Mouse (Mus musculus) neural tube, embryonic 13.5 days (tissue): Measurements from ENCODE around the gene Tcf12. TPM values are rescaled to one million over a fixed set of nuclear protein-coding genes. Genes with fewer than 3 reads are reported as not detected.
A peak's percentile ranks its signal among the peaks of the same experiment; 100 is the strongest.

ENCODE experiments used
- ATAC-seq: fragments of 200-750 bp; cut with Nextera tagmentation; 2 replicates; pipeline ENCODE4 v1.8.0; 2017; ENCODE audit warnings: low read depth, mild to moderate bottlenecking, moderate TSS enrichment, moderate library complexity
- H3K27ac ChIP-seq: fragments of 300-500 bp; sonication (generic); replicated peaks from 2 replicates; pipeline ENCODE4 v1.5.1; 2015; ENCODE audit warnings: moderate library complexity, mild to moderate bottlenecking, inconsistent platforms
- H3K27me3 ChIP-seq: fragments of 300-500 bp; sonication (generic); 2 replicates; pipeline ENCODE4 v1.6.1; 2015; ENCODE audit warnings: mild to moderate bottlenecking, inconsistent platforms
- H3K36me3 ChIP-seq: fragments of 300-500 bp; sonication (generic); 2 replicates; pipeline ENCODE4 v1.6.1; 2015; ENCODE audit warnings: mild to moderate bottlenecking, inconsistent platforms
- H3K4me1 ChIP-seq: fragments of 300-500 bp; sonication (generic); replicated peaks from 2 replicates; pipeline ENCODE4 v1.6.1; 2015; ENCODE audit warnings: inconsistent platforms
- H3K4me2 ChIP-seq: fragments of 300-500 bp; sonication (generic); 2 replicates; pipeline ENCODE4 v1.6.1; 2015; ENCODE audit warnings: inconsistent platforms, mild to moderate bottlenecking, moderate library complexity
- H3K4me3 ChIP-seq: fragments of 300-500 bp; sonication (generic); 2 replicates; pipeline ENCODE4 v1.5.1; 2015; ENCODE audit warnings: mild to moderate bottlenecking, inconsistent platforms
- H3K9ac ChIP-seq: fragments of 300-500 bp; sonication (generic); 2 replicates; pipeline ENCODE4 v1.6.1; 2015; ENCODE audit warnings: moderate library complexity, mild to moderate bottlenecking, inconsistent platforms
- H3K9me3 ChIP-seq: fragments of 300-500 bp; sonication (generic); 2 replicates; pipeline ENCODE4 v1.6.1; 2016; ENCODE audit warnings: inconsistent platforms
- WGBS: fragments of 180-500 bp; shearing (Covaris S2); methylation state at CpG from one replicate; pipeline ENCODE4 v1.1.7; 2015; 5-methylcytosine and 5-hydroxymethylcytosine counted together
- polyA plus RNA-seq: library from polyadenylated mRNA; unstranded; fragments of >200 nt; fragmentation: Nextera tagmentation; extraction: Ambion mirVana; gene quantifications from 2 replicates; pipeline ENCODE4 v1.2.1, GENCODE M21; 2015

The Tcf12 gene
- polyA plus RNA-seq, 1 experiment from 2014 or later: 120 TPM

DNA sequence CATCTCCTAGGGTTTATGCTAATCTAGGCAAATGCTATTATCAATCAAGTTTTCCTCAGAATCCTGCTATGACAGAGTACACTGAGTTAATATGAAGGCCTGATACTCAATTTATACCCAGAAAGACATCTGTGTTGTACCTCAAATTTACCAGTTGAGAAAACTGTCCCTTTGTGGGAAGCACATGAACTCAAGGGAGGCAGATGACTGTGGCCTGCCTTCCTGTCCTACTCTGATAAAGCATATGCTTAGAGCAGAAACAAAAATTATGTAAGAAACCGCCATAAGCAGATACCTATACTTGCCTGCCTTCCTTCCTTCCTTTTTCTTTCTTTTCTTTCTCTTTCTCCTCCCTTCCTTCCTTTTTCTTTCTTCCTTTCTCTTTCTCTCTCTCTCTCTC is 261.4 kb downstream of the Tcf12 start:
- Histone ChIP-seq H3K9ac (no peak overlapping the region), H3K27me3 (no peaks in the 10 kb centered on the region), H3K4me3 (no peak overlapping the region), H3K9me3 (no peaks in the 10 kb centered on the region), H3K4me2 (no peak overlapping the region), H3K27ac (no peak overlapping the region), H3K36me3 (peaks cover 84% of the 10 kb centered on the region), H3K4me1 (no peaks in the 10 kb centered on the region)
- 100% methylated on average over 1 of the region's 1 CpGs for WGBS
- no peak for ATAC-seq

DNA sequence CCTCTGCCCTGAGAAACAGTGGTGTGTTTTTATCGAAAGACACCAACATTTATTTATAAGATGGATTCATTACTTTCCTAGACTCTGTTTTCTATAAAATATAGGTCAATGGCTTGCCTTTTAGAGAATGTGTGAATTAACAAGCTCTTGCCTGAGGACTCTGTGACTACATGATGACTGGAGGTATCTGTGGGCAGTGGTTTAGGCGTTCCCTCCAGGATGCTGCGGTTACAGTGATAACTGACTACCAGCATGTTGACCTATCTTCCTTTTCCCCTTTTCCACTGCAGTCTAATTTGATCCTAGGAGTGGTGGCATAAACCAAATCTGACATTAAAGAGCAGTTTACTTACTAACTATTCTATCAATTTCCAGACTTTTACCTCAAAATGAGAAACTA is 263.3 kb downstream of the Tcf12 start:
- no peak for ATAC-seq
- H3K27me3 ChIP-seq: no peaks in the 10 kb centered on the region
- no peaks in the 10 kb centered on the region for H3K9me3 ChIP-seq
- H3K4me3 ChIP-seq: no peak overlapping the region
- H3K27ac ChIP-seq: no peak overlapping the region
- no peak overlapping the region for H3K9ac ChIP-seq
- H3K4me2 ChIP-seq: no peak overlapping the region
- peaks cover 79% of the 10 kb centered on the region for H3K36me3 ChIP-seq
- WGBS: 96% methylated on average over 3 of the region's 3 CpGs
- no peaks in the 10 kb centered on the region for H3K4me1 ChIP-seq

DNA sequence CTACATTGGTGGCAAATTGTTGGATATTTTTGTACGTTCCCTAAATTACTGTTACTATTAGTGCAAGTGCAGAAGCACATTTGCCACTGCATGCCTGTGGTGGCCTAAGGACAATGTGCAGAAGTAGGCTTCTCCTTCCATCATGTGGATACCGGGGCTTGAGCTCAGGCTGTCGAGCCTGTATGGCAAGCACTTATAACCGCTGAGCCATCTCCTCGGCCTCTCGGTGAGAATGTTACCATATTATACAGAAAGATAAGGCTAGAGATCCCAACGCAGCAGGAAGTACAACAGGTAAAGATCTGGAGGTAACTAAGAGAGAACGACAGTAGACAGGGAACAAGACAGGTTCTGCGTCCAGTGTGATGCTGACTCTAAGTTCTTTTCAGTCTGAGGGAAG is 263.8 kb downstream of the Tcf12 start:
- no peak overlapping the region for H3K4me2 ChIP-seq
- no peaks in the 10 kb centered on the region for H3K9me3 ChIP-seq
- 97% methylated on average over 9 of the region's 9 CpGs for WGBS
- no peak overlapping the region for H3K4me3 ChIP-seq
- H3K4me1 ChIP-seq: no peaks in the 10 kb centered on the region
- H3K27ac ChIP-seq: no peak overlapping the region
- ATAC-seq: no peak
- H3K27me3 ChIP-seq: no peaks in the 10 kb centered on the region
- H3K36me3 ChIP-seq: peaks cover 79% of the 10 kb centered on the region
- no peak overlapping the region for H3K9ac ChIP-seq

DNA sequence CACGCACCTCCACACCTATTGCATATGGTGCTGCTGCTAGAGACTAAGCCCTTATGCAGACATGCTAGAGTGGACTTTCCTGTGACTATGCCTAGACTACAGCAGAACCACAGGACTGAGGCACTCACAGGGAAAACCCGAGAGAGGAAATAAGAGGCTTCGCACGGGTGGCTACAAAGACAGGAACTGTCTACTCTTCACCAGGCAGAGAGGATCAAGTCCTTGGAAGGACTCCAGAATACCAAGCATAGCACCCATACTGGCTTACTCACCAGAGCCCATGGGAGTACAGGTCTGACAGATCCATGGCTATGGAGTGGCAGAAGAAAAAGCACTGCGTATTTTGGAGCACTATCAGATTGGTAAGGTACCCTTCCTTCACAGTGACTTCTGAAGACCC is 269.8 kb downstream of the Tcf12 start:
- WGBS: 89% methylated on average over 5 of the region's 5 CpGs
- peaks cover 47% of the 10 kb centered on the region for H3K36me3 ChIP-seq

DNA sequence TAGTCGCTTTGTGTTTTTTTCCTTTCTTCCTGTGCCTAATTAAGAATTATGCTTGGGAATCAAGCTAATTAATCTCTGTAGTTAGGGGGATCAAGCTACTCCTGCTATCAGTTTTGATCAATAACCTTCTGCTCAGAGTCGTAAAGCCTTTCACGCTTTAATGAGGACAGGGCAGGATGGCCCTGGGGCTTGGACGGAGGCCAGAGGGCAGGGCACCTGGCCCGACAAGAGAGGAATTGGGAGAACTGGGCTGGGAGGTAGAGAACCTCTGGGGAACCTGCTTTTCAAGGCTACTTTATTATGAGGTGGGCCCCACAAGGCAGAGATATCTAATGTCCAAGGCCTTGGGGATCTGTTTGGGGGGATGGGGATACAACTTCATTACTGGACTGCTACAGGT is 274.3 kb downstream of the Tcf12 start:
- ATAC-seq: no peak
- Histone ChIP-seq H3K4me3 (no peak overlapping the region), H3K27ac (0 out of 2 replicates have a peak overlapping the region, but pooled peaks have one; percentile 9), H3K9me3 (no peaks in the 10 kb centered on the region), H3K36me3 (peaks cover 8% of the 10 kb centered on the region), H3K4me1 (peaks cover 34% of the 10 kb centered on the region), H3K4me2 (no peak overlapping the region), H3K9ac (no peak overlapping the region), H3K27me3 (no peaks in the 10 kb centered on the region)
- 24% methylated on average over 5 of the region's 5 CpGs for WGBS

More for the DNA sequence above, 269.8 kb downstream of the Tcf12 start:
- Histone ChIP-seq H3K9me3 (no peaks in the 10 kb centered on the region), H3K27ac (0 out of 2 replicates have a peak overlapping the region, but pooled peaks have one; percentile 9), H3K27me3 (no peaks in the 10 kb centered on the region), H3K4me3 (no peak overlapping the region), H3K9ac (no peak overlapping the region), H3K4me1 (peaks cover 12% of the 10 kb centered on the region), H3K4me2 (no peak overlapping the region)
- no peak for ATAC-seq

DNA sequence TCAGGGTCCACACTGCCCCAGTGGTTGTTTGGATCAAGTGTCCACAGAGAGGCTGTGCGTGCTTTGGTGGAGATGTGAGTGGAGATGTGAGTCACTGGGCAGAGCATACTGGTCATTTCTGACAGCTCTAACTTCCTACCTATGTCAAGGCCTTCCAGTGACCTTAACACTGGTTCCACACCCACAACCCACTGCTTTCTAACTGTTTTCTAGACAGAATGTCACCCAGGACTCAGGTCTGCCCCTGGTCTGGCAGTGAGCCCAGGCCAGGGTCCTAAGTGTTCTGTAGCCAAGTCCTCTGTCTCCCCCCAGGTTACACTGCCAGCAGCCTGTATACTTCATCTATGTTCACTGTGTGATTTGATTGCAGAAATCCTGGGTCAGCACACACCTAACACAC is 275.3 kb downstream of the Tcf12 start:
- no peaks in the 10 kb centered on the region for H3K36me3 ChIP-seq
- 100% methylated on average over 1 of the region's 1 CpGs for WGBS
- peaks cover 36% of the 10 kb centered on the region for H3K4me1 ChIP-seq
- H3K27me3 ChIP-seq: no peaks in the 10 kb centered on the region
- H3K9ac ChIP-seq: no peak overlapping the region
- H3K27ac ChIP-seq: no peak overlapping the region
- no peaks in the 10 kb centered on the region for H3K9me3 ChIP-seq
- no peak for ATAC-seq
- no peak overlapping the region for H3K4me2 ChIP-seq
- no peak overlapping the region for H3K4me3 ChIP-seq

DNA sequence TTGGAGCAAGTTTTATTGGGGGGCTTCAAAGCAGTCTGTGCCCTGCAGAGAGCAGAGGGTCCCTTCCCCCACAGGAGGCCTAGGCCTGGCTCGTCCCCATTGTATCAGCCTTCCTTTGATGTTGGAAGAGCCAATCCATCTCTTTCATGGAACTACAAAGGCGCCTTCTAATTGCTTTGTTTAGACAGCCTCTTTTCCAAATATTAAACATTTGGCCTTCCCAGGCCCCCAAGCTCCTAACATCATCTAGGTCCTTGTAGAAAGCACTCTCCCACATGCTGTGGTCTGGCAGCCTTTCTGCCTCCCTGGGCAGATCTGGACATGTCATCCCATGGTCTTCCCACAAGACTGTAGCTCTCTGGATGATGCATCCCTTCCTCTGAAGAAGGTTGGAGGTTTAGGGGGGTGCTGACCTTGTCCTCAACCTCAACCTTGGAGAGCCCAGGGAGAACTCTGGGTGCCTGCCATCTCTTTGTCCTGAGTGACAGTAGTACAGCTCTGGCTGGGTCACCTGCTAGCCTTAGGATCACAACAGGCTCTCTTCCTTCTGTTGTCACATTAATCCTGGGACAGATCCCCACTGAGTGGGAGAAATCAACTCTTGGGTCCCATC is 276.4 kb downstream of the Tcf12 start:
- no peak overlapping the region for H3K4me2 ChIP-seq
- no peak overlapping the region for H3K4me3 ChIP-seq
- H3K27ac ChIP-seq: peak overlapping the region; percentile 33; the same call in 1 of the 2 replicates
- H3K9ac ChIP-seq: no peak overlapping the region
- no peaks in the 10 kb centered on the region for H3K36me3 ChIP-seq
- H3K4me1 ChIP-seq: peaks cover 36% of the 10 kb centered on the region
- H3K27me3 ChIP-seq: no peaks in the 10 kb centered on the region
- WGBS: 3% methylated on average over 2 of the region's 2 CpGs
- no peaks in the 10 kb centered on the region for H3K9me3 ChIP-seq
- ATAC-seq: no peak; the same call in 1 of the 2 replicates

DNA sequence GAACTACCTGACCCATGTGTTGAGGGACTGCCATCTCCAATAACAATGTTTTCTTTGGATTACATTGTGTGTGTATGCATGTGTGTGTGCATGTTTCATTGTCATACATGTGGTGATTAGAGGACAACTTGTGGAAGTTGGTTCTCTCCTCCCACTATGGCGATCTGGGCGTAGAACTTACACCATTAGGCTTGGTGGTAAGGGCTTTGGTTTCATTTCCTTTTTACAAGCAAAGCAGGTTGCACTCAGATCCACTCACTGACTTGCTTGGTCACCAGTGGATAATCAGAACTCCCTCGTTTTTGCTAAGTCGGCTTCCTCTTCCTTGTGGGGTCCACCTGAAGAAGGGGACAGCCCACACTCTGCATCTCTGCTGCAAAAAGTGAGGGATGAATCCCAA is 277.0 kb downstream of the Tcf12 start:
- Histone ChIP-seq H3K9me3 (no peaks in the 10 kb centered on the region), H3K9ac (no peak overlapping the region), H3K27me3 (no peaks in the 10 kb centered on the region), H3K4me3 (no peak overlapping the region), H3K4me2 (no peak overlapping the region), H3K4me1 (peaks cover 36% of the 10 kb centered on the region), H3K27ac (no peak overlapping the region), H3K36me3 (no peaks in the 10 kb centered on the region)
- WGBS: 38% methylated on average over 4 of the region's 4 CpGs
- ATAC-seq: no peak

DNA sequence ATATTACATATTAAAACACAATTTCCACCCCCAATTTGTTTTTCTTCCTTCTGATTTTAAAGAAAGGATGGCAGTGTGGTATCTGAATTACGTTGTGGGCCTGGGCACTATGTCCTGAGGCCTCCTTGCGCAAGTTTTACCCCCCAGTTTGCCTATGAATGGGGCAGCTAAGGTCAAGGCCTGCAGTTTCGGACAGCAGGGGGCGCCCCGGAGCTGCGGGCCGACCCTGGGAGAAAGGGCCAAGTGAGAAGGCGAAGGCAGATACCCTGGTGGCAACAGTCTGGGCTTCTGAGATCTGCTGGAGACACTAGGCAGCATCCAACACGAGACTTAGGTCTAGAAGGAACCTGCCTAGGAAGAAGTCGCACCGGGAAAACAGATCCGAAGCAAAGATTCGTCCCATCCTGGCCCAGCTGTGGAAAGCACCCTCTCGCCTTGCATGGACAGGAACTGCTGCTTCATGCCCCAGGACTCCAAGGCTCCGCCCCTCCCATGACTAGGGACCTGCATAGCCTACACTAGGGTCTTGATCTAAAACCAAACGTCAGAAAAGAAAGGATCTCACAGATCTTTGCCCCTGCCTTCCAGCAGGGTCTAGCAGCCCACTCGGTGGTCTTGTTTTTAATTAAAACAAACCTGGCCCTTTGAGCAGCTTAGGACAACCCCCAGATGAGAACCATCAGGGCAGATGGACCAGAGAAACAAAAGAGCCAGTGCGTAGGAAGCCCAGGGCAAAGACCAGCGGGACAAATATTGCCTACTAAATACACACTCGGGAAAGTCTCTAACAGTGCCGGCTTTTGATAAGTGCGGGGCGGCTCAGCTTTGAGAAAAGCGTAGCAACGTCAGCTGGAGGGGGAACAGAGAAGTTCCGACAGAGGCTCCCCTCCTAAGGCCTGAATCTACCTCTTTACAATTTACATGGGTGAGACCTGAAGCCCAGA is 279.6 kb downstream of the Tcf12 start:
- Histone ChIP-seq H3K4me2 (no peak overlapping the region), H3K27me3 (no peaks in the 10 kb centered on the region), H3K4me1 (peaks cover 26% of the 10 kb centered on the region), H3K4me3 (no peak overlapping the region), H3K9me3 (no peaks in the 10 kb centered on the region), H3K27ac (no peak overlapping the region), H3K9ac (no peak overlapping the region), H3K36me3 (no peaks in the 10 kb centered on the region)
- no peak for ATAC-seq
- 41% methylated on average over 26 of the region's 26 CpGs for WGBS

DNA sequence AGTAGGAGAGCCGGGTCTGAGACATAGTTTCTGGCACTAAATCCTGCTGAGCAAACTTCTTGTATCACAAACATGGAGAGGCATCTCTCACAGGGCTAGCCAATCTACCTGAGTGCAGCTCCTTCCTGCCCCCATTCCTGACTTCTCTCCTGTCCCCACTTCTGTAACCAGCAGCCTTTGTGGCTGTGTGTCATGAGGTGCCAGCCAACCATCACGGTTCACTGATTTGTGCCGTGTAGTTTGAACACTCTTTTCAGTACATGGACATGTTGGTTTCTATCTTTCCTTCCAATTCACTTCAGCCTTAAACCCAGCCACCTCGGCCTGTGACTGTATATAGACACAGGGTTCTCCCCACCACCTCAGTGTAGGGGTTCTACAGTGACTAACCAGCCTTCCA is 280.7 kb downstream of the Tcf12 start:
- Histone ChIP-seq H3K4me3 (no peak overlapping the region), H3K9me3 (no peaks in the 10 kb centered on the region), H3K4me1 (peaks cover 17% of the 10 kb centered on the region), H3K27ac (no peak overlapping the region), H3K9ac (no peak overlapping the region), H3K36me3 (no peaks in the 10 kb centered on the region), H3K4me2 (no peak overlapping the region), H3K27me3 (no peaks in the 10 kb centered on the region)
- ATAC-seq: no peak
- 80% methylated on average over 4 of the region's 4 CpGs for WGBS

DNA sequence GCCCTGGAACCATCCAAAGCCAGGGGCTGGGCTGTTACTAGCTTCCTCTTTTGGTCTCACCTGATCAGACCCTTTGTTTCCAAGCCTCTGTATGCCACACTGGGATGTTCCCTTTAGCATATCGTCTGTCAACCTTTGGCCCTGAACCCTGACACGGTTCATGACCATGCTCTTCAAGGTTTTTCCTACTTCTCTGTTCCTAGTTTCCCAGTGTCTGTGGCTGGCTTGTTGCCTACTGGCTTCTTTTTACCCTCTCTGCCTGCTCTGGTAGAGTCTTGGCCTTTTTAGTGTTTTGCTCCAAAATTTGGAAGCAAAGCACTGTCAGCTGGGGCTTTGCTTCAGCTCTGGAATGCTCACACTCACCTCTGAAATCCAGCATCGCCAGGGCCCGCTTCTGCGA is 281.3 kb downstream of the Tcf12 start:
- peaks cover 11% of the 10 kb centered on the region for H3K4me1 ChIP-seq
- no peaks in the 10 kb centered on the region for H3K27me3 ChIP-seq
- H3K4me3 ChIP-seq: no peak overlapping the region
- H3K27ac ChIP-seq: no peak overlapping the region
- no peak overlapping the region for H3K4me2 ChIP-seq
- 92% methylated on average over 5 of the region's 5 CpGs for WGBS
- no peak for ATAC-seq
- no peaks in the 10 kb centered on the region for H3K36me3 ChIP-seq
- H3K9me3 ChIP-seq: no peaks in the 10 kb centered on the region
- H3K9ac ChIP-seq: no peak overlapping the region

DNA sequence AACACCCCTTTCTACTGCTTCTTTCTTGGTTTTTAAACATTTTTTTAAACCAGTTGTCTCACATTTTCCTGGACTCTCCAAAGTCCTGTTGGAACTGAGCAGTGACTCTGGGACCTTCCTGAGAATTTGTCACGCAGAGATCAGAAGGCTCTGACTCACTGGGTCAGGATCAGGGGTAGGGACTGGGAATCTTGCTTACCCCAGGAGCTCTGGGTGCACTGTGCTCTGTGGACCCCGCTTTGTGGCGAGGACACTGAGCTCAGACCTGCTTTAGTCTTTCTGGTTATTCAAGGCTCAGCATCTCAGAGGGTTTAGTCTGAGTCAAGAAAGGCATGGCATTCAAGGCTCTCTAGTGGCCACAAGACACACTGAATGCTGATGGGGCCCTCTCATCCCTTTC is 281.9 kb downstream of the Tcf12 start:
- H3K4me1 ChIP-seq: peaks cover 5% of the 10 kb centered on the region; the same call in 1 of the 2 replicates
- no peak for ATAC-seq
- no peak overlapping the region for H3K4me2 ChIP-seq
- 87% methylated on average over 3 of the region's 3 CpGs for WGBS
- H3K36me3 ChIP-seq: no peaks in the 10 kb centered on the region
- no peaks in the 10 kb centered on the region for H3K9me3 ChIP-seq
- H3K9ac ChIP-seq: no peak overlapping the region
- no peak overlapping the region for H3K27ac ChIP-seq
- H3K27me3 ChIP-seq: no peaks in the 10 kb centered on the region
- no peak overlapping the region for H3K4me3 ChIP-seq
